Mouse (Mus musculus) embryonic stem cell, embryonic (primary cell): Measurements from ENCODE around the gene Trim37.

Experiments
- CTCF ChIA-PET, 4 experiments: fragments of 300-600 bp in 2 of 4; fragments of 350-600 bp in 2 of 4; sonication (Branson Sonifier 250); formaldehyde crosslinking; loops; one replicate each; lab custom pipeline; 2022; ENCODE audit warnings: inconsistent platforms in 2 of 4; lab: Charles Lee
- POLR2A ChIA-PET, 4 experiments: fragments of 300-600 bp in 2 of 4; fragments of 350-600 bp in 2 of 4; sonication (Branson Sonifier 250); formaldehyde crosslinking; loops; one replicate each; lab custom pipeline; 2022; ENCODE audit warnings: antibody characterized with exemption in 4 of 4, inconsistent platforms in 1 of 4; lab: Charles Lee

The Trim37 gene

DNA sequence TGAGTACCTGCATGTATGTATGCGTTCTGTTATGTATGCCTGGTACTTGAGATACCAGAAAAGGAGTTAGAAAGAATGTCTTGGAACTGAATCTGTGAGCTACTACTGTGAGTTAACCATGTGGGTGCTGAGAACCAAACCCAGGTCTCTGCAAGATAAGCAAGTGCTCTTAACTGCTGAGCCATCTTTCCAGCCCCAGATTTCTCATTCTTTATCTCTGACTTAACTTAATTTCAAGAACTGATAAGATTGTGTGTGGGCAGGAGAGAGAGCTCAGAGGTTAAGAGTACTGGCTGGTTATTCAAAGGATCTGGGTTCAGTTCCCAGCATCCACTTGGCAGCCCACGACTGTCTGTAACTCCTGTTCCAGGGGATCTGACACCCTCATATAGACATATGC, 31.1 kb downstream of the Trim37 start:
- POLR2A ChIA-PET = interaction anchor here in 1 of 4 experiments (0.5 to 2.6 kb wide), 6 partner anchors 10 to 49 kb away, joined by 3 to 7 read pairs (median 4); partner anchors contain the start of genes Prr11 and Ska2

DNA sequence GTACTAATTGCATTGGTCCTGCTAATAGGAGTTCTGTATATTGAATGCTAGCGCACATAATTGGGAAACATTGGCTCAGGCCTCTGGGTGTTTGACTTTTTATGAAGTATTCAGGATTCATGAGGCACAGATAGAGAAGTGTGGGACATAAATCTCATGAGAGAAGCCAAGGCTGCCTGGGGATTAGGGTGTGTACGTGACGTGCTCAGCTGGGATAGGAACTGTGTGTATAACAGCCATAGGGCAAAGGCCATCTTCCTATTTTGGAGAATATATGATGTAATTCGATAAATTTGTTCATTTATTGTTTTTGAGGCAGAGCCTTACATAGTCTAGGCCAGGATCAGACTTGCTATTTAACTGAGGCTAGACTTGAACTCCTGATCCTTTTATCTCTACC, 35.8 kb downstream of the Trim37 start:
- POLR2A ChIA-PET = interaction anchor here in 1 of 4 experiments (1.0 to 1.7 kb wide), 2 partner anchors 19 to 37 kb away, joined by 3 to 6 read pairs; no protein-coding TSS in a partner anchor
- CTCF ChIA-PET = no interaction called here

More for the DNA sequence above, 31.1 kb downstream of the Trim37 start:
- CTCF ChIA-PET = interaction anchor here in 1 of 4 experiments (0.5 to 0.6 kb wide), 2 partner anchors 20 to 475 kb away, joined by 4 to 6 read pairs; no protein-coding TSS in a partner anchor

DNA sequence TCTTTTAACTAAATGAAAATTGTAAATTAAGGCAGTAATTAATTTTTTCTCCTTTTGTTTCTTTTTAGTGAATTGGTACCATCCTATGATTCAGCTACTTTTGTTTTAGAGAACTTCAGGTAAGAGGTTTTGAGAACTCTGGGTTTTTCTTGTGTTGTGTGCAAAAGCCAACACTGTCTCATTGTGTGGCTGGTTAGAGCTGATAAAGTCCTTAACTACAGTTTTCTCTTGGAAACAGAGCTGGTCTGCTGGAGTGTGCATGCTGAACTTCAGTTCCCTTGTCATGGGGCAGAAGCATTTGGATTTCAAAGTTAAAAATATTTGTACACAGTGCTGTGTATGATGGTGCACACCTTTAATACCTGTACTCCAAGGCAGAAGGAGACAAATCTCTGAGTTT, 36.9 kb downstream of the Trim37 start:
- CTCF ChIA-PET = no interaction called here
- POLR2A ChIA-PET = interaction anchor here in 2 of 4 experiments (0.5 to 1.7 kb wide), 4 partner anchors 18 to 55 kb away, joined by 3 to 6 read pairs (median 4); partner anchors contain the start of gene Ska2 (in 1 of the 2)

DNA sequence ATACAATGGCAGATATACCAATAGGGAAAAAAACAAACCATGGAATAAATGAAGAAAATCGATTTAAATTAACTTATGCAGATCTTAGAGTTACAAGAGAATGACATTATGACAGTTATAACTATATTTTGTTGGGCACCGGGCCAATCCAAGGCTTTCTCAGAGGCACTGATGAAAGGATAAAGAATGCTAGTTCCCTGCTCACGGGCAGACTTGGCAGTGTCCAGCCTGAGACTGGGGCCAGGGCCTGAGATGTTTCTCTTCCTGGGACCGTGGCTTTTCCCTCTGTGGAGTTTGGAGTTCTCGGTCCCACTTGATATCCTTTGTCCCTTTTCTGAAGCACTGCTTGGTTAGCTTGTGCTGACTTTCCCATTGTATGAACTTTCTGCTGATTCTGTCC, 46.7 kb downstream of the Trim37 start:
- POLR2A ChIA-PET = no interaction called here
- CTCF ChIA-PET = no interaction called here

DNA sequence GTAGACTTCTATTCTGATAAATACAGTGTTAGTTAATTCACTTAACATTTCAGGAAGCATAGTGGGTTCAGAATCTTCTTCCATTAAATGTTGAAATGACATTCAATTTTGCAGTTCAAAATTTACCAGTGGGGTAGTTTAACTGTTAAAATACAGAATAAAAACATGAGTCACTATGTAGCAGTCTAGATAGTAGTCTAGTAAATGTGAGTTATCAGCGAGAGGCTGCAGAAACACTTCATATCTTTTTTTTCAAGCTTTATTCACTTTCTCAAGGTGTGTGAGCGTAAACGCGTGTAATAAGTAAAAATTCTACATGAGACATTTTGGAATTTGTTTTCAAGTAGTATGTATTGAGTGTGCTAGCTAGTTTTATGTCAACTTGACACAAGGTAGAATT, 48.2 kb downstream of the Trim37 start:
- POLR2A ChIA-PET = interaction anchor here in 1 of 4 experiments (1.6 kb wide), 1 partner anchor 10 kb away, joined by 4 read pairs; no protein-coding TSS in a partner anchor
- CTCF ChIA-PET = no interaction called here

DNA sequence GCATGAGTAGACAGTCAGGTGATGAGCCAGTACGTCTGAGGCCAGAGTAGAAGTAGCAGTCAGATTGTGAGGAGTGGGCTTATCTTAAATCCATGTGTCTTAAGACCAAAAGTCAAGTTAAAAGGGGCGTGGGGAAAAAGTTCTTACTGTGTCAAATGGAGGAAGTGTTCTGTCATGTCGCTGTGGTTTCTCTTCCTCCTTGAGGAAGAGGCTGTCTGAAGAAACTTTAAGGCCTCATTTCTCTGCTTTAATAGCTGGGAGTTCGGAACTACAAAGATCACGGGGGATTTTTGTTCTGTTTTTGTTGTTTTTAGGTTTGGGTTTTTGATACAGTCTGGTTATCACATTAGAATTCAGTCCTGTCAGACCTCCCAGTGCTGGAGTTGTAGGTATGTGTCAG, 85.4 kb downstream of the Trim37 start:
- ChIA-PET CTCF (no interaction called here), POLR2A (interaction anchor here in 1 of 4 experiments (0.9 kb wide), 1 partner anchor 19 kb away, joined by 3 read pairs; no protein-coding TSS in a partner anchor)

DNA sequence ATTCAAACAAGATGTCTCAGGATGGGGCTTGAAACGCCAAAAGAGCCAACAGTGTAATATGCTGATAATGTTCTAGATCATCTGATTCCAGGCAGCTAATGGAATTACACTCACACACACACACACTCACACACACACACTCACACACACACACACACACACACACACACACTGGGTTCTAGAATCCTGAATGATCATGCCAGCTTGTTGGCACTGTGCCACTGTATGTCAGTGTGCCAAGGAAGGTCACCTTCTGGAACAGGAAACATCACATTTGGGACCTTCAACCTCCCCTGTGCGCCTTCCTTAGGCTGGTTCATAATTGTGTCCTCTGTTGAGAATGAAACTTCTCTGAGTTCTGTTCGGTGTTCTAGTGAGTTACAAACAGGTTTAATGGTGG, 95.8 kb downstream of the Trim37 start:
- ChIA-PET POLR2A (interaction anchor here in 1 of 4 experiments (0.5 to 1.0 kb wide), 3 partner anchors 8 to 230 kb away, joined by 3 read pairs; no protein-coding TSS in a partner anchor), CTCF (no interaction called here)

DNA sequence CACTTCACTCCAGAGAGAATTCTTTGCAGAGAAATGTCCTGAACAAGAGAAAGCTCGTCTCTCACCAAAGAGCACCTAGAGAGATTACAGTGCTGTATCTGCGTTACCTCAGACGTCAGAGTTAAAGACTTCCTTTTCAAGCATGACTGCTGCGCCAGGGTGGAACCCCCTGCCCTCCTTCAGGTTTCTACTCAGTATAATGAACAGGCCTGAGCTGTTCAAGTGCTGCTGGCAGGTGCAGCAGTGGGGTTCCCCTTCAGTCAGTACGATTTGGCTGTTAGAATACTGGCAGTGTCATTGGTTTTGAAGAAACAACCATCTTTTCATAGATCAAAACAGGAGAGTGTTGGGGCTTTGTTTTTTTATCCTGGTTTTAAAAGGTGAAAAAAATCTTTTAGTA, 100.2 kb downstream of the Trim37 start:
- ChIA-PET CTCF (no interaction called here), POLR2A (no interaction called here)

DNA sequence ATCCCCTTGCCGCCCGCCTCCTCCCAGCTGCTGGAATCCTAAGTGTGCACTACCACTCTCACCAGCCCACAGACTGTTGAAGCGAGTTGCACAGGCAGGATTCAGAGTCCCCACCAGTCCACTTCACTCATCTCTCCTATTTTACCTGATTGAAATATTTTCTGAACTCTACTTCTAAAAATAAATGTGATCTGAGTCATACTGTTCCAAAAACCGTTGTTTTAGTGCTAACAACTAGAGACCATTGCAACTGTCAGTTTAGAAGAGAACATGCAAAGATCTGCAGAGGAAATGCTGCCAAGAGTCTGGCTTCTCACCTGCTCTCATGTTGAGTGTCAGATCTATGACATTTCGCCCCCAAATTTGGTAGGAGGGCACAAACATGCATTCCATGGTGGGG, 106.5 kb downstream of the Trim37 start:
- ChIA-PET CTCF (interaction anchor here in 1 of 4 experiments (0.7 kb wide), 1 partner anchor 46 kb away, joined by 6 read pairs; no protein-coding TSS in a partner anchor), POLR2A (interaction anchor here in 2 of 4 experiments (1.0 to 1.6 kb wide), 4 partner anchors 10 to 28 kb away, joined by 3 read pairs; no protein-coding TSS in a partner anchor)

DNA sequence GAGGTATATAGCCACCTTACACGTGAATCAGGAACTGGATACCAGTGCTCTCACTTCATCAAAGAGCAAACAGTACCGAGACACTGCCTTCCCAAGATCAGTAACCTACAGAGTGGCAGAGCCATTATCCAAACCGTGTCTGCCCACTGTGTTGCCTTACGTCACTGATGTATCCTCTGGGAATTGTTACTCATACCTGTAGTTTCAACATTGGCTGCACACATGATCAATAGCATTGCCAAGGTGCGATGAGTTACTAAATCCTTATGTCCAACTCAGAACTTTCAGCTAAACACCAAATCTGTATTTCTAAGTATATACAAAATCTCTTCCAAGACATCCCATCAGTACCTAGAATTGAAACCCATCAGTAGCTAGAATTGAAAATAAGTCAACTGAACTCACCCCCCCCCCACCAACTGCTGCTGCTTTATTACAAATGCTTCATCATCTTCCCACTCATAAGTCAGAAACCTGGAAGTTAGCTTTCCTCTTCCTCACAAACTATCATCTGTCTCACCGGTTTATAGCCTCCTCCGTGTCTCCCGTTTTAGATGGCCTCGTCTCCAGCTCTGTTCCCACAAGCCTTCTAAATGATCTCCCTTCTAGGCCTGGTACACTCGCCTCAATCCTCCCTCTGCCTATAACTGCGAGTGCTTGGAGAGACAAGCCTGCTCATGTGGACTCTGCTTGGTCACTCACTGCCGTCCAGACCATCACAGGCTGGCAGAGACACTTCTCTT, 108.0 kb downstream of the Trim37 start:
- ChIA-PET POLR2A (interaction anchor here in 1 of 4 experiments (1.6 kb wide), 1 partner anchor 22 kb away, joined by 3 read pairs; no protein-coding TSS in a partner anchor), CTCF (no interaction called here)

DNA sequence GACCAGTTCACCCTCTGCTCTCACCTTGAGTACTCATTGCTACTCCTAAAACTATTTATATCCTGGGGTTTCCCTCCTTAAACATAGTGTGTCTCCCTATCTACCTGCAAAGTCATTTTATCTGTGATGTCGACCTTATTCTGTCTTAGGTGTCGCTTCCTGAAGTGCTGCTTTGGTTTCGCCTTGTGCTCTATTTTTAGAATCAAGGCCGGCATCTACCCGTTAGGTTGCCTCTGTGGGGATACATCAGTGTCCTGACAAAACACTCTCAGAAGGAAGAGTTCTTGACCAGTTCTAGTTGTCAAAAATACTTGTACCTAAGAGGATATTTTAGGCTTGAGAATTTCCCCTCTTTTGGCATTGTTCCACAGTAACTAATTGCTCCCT, 108.6 kb downstream of the Trim37 start:
- POLR2A ChIA-PET = interaction anchor here in 1 of 4 experiments (1.6 kb wide), 1 partner anchor 22 kb away, joined by 3 read pairs; no protein-coding TSS in a partner anchor
- CTCF ChIA-PET = no interaction called here

DNA sequence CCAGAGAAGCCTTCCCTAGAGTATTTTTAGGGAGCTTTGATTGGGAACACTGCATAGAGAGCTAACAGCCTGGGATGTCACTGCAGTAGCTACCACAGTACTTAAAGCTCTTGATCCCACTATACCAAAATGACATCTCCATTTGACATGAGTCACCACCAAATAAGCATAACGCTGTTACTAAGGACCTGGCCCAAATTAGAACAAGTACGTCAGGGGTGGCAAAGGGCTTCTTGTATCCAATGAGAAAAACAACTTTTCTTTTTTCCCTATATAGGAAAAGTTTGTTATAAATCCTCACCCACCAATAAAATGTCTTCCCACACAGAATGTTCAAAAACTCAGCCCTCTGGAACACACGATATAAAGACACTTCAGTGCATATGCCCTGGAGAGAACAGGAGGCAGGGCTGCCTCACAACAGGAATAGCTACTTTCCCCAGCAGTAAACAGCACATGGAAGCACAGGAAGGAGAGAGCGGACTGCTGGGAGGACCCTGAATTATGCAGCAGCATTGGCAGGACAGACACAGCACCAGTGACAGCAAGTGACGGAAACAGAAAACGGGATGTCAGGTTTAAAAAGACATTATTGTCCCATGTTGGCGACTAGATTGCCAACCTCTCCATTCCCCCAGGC, 112.1 kb downstream of the Trim37 start:
- CTCF ChIA-PET = no interaction called here
- POLR2A ChIA-PET = interaction anchor here in 1 of 4 experiments (0.6 to 0.7 kb wide), 2 partner anchors 156 to 492 kb away, joined by 3 read pairs; no protein-coding TSS in a partner anchor

DNA sequence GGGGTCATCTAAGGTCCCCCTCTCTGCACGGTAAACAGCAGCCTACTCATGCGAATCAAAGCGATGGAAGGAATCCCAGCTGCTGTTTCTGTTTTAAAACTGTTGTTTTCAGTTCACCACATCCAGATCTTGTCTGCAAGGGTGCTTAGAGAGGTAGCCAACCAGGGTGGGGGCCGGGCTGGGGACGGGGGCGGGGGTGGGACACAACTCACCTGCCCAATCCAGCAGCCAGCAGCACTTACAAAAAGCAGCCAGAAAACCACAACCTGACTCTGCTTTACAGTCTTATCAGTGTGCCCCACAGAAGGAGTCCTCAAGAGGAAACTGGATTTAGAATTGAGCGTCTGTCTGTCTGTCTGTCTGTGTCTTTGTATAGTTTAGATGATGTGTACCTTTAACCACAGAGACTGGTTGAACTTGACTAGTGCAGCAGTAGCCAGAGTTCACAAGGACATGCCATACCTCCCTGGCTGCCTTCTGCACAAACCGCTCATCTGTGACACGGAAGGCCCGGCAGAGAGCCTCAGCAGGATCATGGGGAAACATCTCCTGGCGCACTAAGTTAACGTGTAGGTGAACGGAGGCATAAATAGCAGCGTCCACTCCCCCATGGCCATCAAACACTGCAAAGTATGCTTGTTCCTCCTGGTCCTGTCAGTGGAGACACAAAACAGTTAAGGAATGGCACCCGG, 113.4 kb downstream of the Trim37 start:
- POLR2A ChIA-PET = no interaction called here
- CTCF ChIA-PET = interaction anchor here in 1 of 4 experiments (0.6 kb wide), 1 partner anchor 204 kb away, joined by 3 read pairs; no protein-coding TSS in a partner anchor

DNA sequence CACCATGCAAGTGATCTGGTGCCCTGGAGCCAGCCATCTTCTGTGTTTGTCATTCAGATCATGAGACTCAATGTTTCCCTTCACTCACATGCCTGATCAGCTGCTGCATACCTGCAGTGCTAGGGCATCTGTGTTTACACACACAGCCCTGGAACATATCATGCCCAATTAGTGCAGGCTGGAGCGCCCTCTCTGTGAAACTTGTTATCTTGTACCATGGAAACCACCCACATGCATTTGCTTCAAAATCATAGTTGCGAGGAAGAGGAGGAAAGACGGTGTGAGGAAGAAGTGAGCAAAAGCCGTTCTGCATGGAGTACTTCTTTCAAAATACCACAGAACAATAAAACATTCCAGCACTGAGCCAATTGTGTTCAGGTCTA, 113.9 kb downstream of the Trim37 start:
- CTCF ChIA-PET = interaction anchor here in 1 of 4 experiments (1.1 kb wide), 1 partner anchor 14 kb away, joined by 4 read pairs; no protein-coding TSS in a partner anchor
- POLR2A ChIA-PET = no interaction called here

DNA sequence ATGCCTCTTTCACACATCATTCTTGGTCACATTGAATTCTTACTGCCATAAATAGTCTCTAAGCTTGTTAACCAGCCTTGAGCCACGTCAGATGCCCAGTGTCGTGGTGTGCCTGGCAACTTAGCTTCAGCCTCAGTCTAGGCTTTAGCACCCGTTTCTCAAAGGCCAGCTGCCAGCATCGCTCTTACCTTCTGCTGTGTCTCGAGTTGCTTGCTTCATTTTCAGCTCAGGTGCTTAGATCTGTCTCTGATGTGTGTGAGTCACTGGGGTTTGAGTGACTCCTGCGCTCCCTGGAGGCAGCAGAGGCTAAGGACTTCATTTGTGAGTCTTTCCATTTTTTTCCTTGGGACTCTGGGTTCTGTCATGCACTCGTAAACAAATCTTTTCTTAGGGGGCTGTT, 114.4 kb downstream of the Trim37 start:
- ChIA-PET POLR2A (interaction anchor here in 1 of 4 experiments (0.6 kb wide), 1 partner anchor 163 kb away, joined by 7 read pairs; no protein-coding TSS in a partner anchor), CTCF (interaction anchor here in 1 of 4 experiments (1.1 kb wide), 1 partner anchor 13 kb away, joined by 4 read pairs; no protein-coding TSS in a partner anchor)

DNA sequence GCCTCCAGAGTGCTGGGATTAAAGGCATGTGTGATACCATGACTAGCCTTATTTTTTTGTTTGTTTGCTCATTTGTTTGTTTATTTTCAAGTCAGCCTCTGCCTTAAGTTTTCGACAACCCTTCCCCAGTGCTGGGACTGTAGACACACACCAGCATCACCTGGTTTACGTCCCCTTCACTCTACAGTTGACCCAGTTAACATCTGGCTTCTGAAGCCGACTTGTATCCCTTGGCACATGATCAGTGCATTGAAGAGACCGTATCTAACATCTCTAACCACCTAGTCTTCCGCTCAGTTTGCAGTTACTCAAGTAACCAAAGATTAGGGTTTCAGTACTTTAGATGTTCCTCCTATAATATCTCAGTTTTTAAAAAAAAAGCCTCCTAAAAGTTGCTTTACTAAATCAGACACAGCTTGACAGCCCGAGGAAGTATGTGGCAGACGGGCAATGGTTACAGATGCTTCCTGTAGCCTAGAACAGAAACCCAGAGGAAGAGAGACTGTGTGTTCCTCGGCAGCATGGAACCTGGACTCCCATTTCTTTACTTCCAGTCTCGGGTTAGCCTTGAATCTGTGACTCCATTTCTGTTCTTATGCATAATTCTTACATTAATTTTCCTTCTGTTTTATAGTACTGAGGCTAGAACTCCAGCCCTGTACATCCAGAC, 118.4 kb downstream of the Trim37 start:
- ChIA-PET POLR2A (no interaction called here), CTCF (no interaction called here)

DNA sequence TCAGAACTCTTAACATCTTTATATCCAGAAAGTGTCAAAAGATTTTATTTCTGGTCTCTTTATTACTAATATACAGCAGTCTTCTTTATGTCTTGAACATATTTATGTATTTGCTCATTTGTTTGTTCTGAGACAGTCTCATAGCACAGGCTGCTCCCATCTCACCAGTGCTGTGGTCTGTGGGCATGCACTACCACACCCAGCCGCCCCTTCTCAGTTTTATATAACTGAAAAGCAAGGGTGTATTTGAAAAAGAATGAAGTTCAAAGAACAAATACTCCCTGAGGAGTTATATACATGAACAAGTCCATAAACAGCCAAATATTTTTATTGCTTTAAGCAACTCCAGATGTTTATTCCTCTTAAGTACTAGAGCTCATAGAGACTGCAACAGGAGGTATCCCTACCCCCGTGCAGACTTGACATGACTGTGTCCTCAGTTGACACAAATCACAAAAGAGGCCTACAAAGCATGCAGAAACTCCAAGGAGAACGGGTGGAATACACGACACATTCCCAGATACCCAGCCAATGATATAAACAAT, 119.3 kb downstream of the Trim37 start:
- CTCF ChIA-PET = no interaction called here

More for the DNA sequence above, 119.3 kb downstream of the Trim37 start:
- POLR2A ChIA-PET = interaction anchor here in 1 of 4 experiments (0.6 kb wide), 1 partner anchor 570 kb away, joined by 3 read pairs; no protein-coding TSS in a partner anchor
